Mouse (Mus musculus): Measurements from ENCODE around the gene Pde3b. TPM values are rescaled to one million over a fixed set of nuclear protein-coding genes. Genes with fewer than 3 reads are reported as not detected.
"Not testable (repeated sequence)": the region's sequence is repeated elsewhere in the genome, so short reads cannot be mapped to it uniquely, and the experiment has no call there.

Pde3b gene
- 23.8 and 31.1 TPM in 2 replicates for polyA plus RNA-seq (2012; rRNA removed)

- TF ChIP-seq CTCF (IDR thresholded peaks at IDR 0.05; ENCODE audit: control insufficient read depth, insufficient read depth, insufficient replicate concordance, low read depth, low read length) (no peak), POLR2A (IDR thresholded peaks at IDR 0.05; ENCODE audit: control insufficient read depth, low read depth, low read length) (no peak)
- H3K27ac ChIP-seq (ENCODE audit: control insufficient read depth, insufficient read depth, low read depth, low read length), result peak within 1 kb of the TSS; percentile 95
- H3K27me3 ChIP-seq (ENCODE audit: control insufficient read depth, insufficient read depth, low read length), result no peaks in the 10 kb centered on the region
- no peaks in the 10 kb centered on the region for H3K36me3 ChIP-seq (ENCODE audit: control insufficient read depth, insufficient read depth, low read length)
- H3K4me3 ChIP-seq (ENCODE audit: control insufficient read depth, low read depth, low read length), result peak within 1 kb of the TSS; percentile 93
- peaks cover 10% of the 10 kb centered on the region for H3K4me1 ChIP-seq (ENCODE audit: control insufficient read depth, insufficient read depth, low read length)
Observed at GRCm38 (mm10) chr7:114414421-114415335, at the start of gene Pde3b. Pde3b (plus strand) TSS chr7:114415281.

- H3K27me3 ChIP-seq (ENCODE audit: control insufficient read depth, insufficient read depth, low read length), result no peaks in the 10 kb centered on the region
- no peak for TF ChIP-seq POLR2A (IDR thresholded peaks at IDR 0.05; ENCODE audit: control insufficient read depth, low read depth, low read length)
- H3K27ac ChIP-seq (ENCODE audit: control insufficient read depth, insufficient read depth, low read depth, low read length), result no peak overlapping the region
- H3K36me3 ChIP-seq (ENCODE audit: control insufficient read depth, insufficient read depth, low read length), result no peaks in the 10 kb centered on the region
- H3K4me3 ChIP-seq (ENCODE audit: control insufficient read depth, low read depth, low read length), result no peak overlapping the region
- no peaks in the 10 kb centered on the region for H3K4me1 ChIP-seq (ENCODE audit: control insufficient read depth, insufficient read depth, low read length)
Observed at GRCm38 (mm10) chr7:114402130-114402529, 13.0 kb upstream of the Pde3b start.

- peak overlapping the region; percentile 93 for H3K4me3 ChIP-seq (ENCODE audit: control insufficient read depth, low read depth, low read length)
- TF ChIP-seq CTCF (IDR thresholded peaks at IDR 0.05; ENCODE audit: control insufficient read depth, insufficient read depth, insufficient replicate concordance, low read depth, low read length), result no peak
- no peak for TF ChIP-seq POLR2A (IDR thresholded peaks at IDR 0.05; ENCODE audit: control insufficient read depth, low read depth, low read length)
- H3K4me1 ChIP-seq (ENCODE audit: control insufficient read depth, insufficient read depth, low read length), result peaks cover 10% of the 10 kb centered on the region
- H3K36me3 ChIP-seq (ENCODE audit: control insufficient read depth, insufficient read depth, low read length), result no peaks in the 10 kb centered on the region
- no peaks in the 10 kb centered on the region for H3K27me3 ChIP-seq (ENCODE audit: control insufficient read depth, insufficient read depth, low read length)
- H3K27ac ChIP-seq (ENCODE audit: control insufficient read depth, insufficient read depth, low read depth, low read length), result peak overlapping the region; percentile 91
Observed at GRCm38 (mm10) chr7:114415336-114416020, 397 bp downstream of the Pde3b start.

GRCm38 (mm10) chr7:114416021-114416845 lies 1.2 kb downstream of the Pde3b start:
- H3K4me1 ChIP-seq (ENCODE audit: control insufficient read depth, insufficient read depth, low read length), result peaks cover 10% of the 10 kb centered on the region
- peak overlapping the region; percentile 91 for H3K27ac ChIP-seq (ENCODE audit: control insufficient read depth, insufficient read depth, low read depth, low read length)
- peaks cover 2% of the 10 kb centered on the region; the same call in 1 of the 2 replicates for H3K36me3 ChIP-seq (ENCODE audit: control insufficient read depth, insufficient read depth, low read length)
- TF ChIP-seq POLR2A (IDR thresholded peaks at IDR 0.05; ENCODE audit: control insufficient read depth, low read depth, low read length) (no peak), CTCF (IDR thresholded peaks at IDR 0.05; ENCODE audit: control insufficient read depth, insufficient read depth, insufficient replicate concordance, low read depth, low read length) (no peak)
- peak overlapping the region; percentile 93 for H3K4me3 ChIP-seq (ENCODE audit: control insufficient read depth, low read depth, low read length)
- H3K27me3 ChIP-seq (ENCODE audit: control insufficient read depth, insufficient read depth, low read length), result no peaks in the 10 kb centered on the region

- not testable (repeated sequence) for H3K4me1 ChIP-seq (ENCODE audit: control insufficient read depth, insufficient read depth, low read length); H3K36me3 ChIP-seq (ENCODE audit: control insufficient read depth, insufficient read depth, low read length); H3K27ac ChIP-seq (ENCODE audit: control insufficient read depth, insufficient read depth, low read depth, low read length); H3K27me3 ChIP-seq (ENCODE audit: control insufficient read depth, insufficient read depth, low read length); H3K4me3 ChIP-seq (ENCODE audit: control insufficient read depth, low read depth, low read length)
Observed at GRCm38 (mm10) chr7:114419331-114419730, 4.2 kb downstream of the Pde3b start.

- Histone ChIP-seq H3K27me3 (ENCODE audit: control insufficient read depth, insufficient read depth, low read length) (no peaks in the 10 kb centered on the region), H3K4me1 (ENCODE audit: control insufficient read depth, insufficient read depth, low read length) (peaks cover 3% of the 10 kb centered on the region), H3K36me3 (ENCODE audit: control insufficient read depth, insufficient read depth, low read length) (peaks cover 2% of the 10 kb centered on the region; the same call in 1 of the 2 replicates), H3K27ac (ENCODE audit: control insufficient read depth, insufficient read depth, low read depth, low read length) (no peak overlapping the region), H3K4me3 (ENCODE audit: control insufficient read depth, low read depth, low read length) (no peak overlapping the region)
- TF ChIP-seq POLR2A (IDR thresholded peaks at IDR 0.05; ENCODE audit: control insufficient read depth, low read depth, low read length) (no peak), CTCF (IDR thresholded peaks at IDR 0.05; ENCODE audit: control insufficient read depth, insufficient read depth, insufficient replicate concordance, low read depth, low read length) (no peak)
Observed at GRCm38 (mm10) chr7:114420918-114421317, 5.8 kb downstream of the Pde3b start.

GRCm38 (mm10) chr7:114422224-114422623 lies 7.1 kb downstream of the Pde3b start:
- H3K4me3 ChIP-seq (ENCODE audit: control insufficient read depth, low read depth, low read length), result no peak overlapping the region
- H3K4me1 ChIP-seq (ENCODE audit: control insufficient read depth, insufficient read depth, low read length), result no peaks in the 10 kb centered on the region
- H3K27me3 ChIP-seq (ENCODE audit: control insufficient read depth, insufficient read depth, low read length), result no peaks in the 10 kb centered on the region
- H3K27ac ChIP-seq (ENCODE audit: control insufficient read depth, insufficient read depth, low read depth, low read length), result no peak overlapping the region
- peaks cover 2% of the 10 kb centered on the region; the same call in 1 of the 2 replicates for H3K36me3 ChIP-seq (ENCODE audit: control insufficient read depth, insufficient read depth, low read length)
- no peak for TF ChIP-seq POLR2A (IDR thresholded peaks at IDR 0.05; ENCODE audit: control insufficient read depth, low read depth, low read length)
- TF ChIP-seq CTCF (IDR thresholded peaks at IDR 0.05; ENCODE audit: control insufficient read depth, insufficient read depth, insufficient replicate concordance, low read depth, low read length), result no peak
